Mouse (Mus musculus): ENCODE measurements at regions not wholly inside any gene's neighbourhood (a gene's known extent, or its start where the extent isn't known, plus 50 kb on each side); places are given as distances from the start of the nearest gene placed in this dataset.

- DNase-seq = peak in 1 of 2 experiments; percentile 0
Observed at GRCm38 (mm10) chrX:76319552-76319951, 55.4 kb downstream of the Cldn34b3 start.

Measured in cerebellum, postnatal 10 days (tissue).